Mouse (Mus musculus): ENCODE measurements around the gene Krtap31-1.
"Not testable (repeated sequence)": the region's sequence is repeated elsewhere in the genome, so short reads cannot be mapped to it uniquely, and the experiment has no call there.

Gene Krtap31-1

GRCm38 (mm10) chr11:99907620-99908019 lies at the start of gene Krtap31-1:
Gene Krtap31-1 (plus strand): TSS chr11:99907920.
- DNase-seq, result no peak

- DNase-seq, result no peak
Measured at GRCm38 (mm10) chr11:99858761-99859160, 49.0 kb upstream of the Krtap31-1 start.

GRCm38 (mm10) chr11:99864176-99864575 lies 43.5 kb upstream of the Krtap31-1 start, which contains the start of gene Gm11559:
Gene Gm11559 (plus strand): TSS chr11:99864476.
- not testable (repeated sequence) for DNase-seq

- not testable (repeated sequence) for DNase-seq
Measured at GRCm38 (mm10) chr11:99873089-99873488, 34.6 kb upstream of the Krtap31-1 start, which contains the start of gene Krtap9-1. Gene Krtap9-1 (plus strand): TSS chr11:99873389.

GRCm38 (mm10) chr11:99878887-99879286 lies 28.8 kb upstream of the Krtap31-1 start, which contains the start of gene Gm11567:
Gene Gm11567 (plus strand): TSS chr11:99879187.
- not testable (repeated sequence) for DNase-seq

- no peak for DNase-seq
Measured at GRCm38 (mm10) chr11:99914451-99914850, 6.7 kb downstream of the Krtap31-1 start, which contains the start of gene Gm11565. Gene Gm11565 (plus strand): TSS chr11:99914751.

GRCm38 (mm10) chr11:99935991-99936390 lies 28.3 kb downstream of the Krtap31-1 start, which contains the start of gene Krtap31-2:
Gene Krtap31-2 (plus strand): TSS chr11:99936291.
- DNase-seq, result no peak

GRCm38 (mm10) chr11:99937751-99938264 lies 30.1 kb downstream of the Krtap31-1 start:
- no peak for DNase-seq

GRCm38 (mm10) chr11:99948175-99948574 lies 40.5 kb downstream of the Krtap31-1 start, which contains the start of gene Krtap9-5:
Gene Krtap9-5 (plus strand): TSS chr11:99948475.
- no peak for DNase-seq

Measured in kidney, adult 11 months (tissue).